Mouse (Mus musculus) megakaryocyte, embryonic 14.5 days (primary cell): ENCODE results near the gene Slamf7.

Source experiments
- FLI1 ChIP-seq: IDR thresholded peaks from 2 replicates; pipeline ENCODE4 v1.6.1; 2012; ENCODE audit warnings: low read length, inconsistent platforms, mixed read lengths
- GATA1 ChIP-seq: IDR thresholded peaks from 3 replicates; pipeline ENCODE4 v1.6.1; 2012; ENCODE audit warnings: mixed read lengths, low read length, inconsistent platforms, borderline replicate concordance

GRCm38 (mm10) chr1:171661482-171661881 is 8.6 kb upstream of the Slamf7 start:
- no peak for TF ChIP-seq GATA1
- TF ChIP-seq FLI1 = no peak
